Mouse (Mus musculus): ENCODE data around the gene Arid3a. TPM values are rescaled to one million over a fixed set of nuclear protein-coding genes. Genes with fewer than 3 reads are reported as not detected.

The Arid3a gene
- total and polyA plus RNA-seq, 3 experiments, result 48.4 to 114 (median 94.4) TPM

DNA sequence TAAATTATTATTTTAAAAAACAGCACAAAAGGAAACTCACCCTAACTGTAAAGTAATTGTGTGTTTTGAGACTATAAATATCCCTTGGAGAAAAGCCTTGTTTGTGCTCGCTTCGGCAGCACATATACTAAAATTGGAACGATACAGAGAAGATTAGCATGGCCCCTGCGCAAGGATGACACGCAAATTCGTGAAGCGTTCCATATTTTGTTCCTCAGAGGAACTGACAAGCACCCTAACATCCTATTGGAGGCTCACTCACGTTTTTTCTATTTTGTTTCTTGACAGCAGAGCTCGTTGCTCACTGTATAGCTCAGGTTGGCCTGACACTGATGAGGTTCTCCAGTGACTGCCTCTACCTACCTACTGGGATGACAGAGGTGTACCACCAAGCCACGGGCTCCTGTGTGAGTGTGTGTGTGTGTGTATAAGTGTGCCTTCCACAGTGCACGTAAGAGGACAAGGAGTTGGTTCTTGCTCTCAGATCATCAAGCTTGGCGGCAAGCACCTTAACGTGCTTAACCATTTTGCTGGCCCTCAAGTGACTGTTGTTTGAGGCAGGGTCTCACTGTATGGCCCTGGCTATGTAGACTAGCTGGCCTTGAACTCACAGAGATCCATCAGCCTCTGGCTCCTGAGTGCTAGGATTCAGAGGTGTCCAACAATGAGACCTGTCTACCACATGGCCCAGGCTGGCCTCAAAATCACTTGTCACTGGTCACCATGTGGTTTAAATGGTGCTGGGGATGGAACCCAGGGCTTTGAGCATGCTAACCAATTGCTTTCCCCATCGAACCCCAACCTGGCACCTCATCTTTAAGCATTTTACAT, 17.5 kb upstream of the Arid3a start:
- DNase-seq (ENCODE audit: extremely low read depth), result peak; percentile 62
- H3K36me3 ChIP-seq (replicated peaks in 1 of 2; ENCODE audit: control insufficient read depth in 1 of 2, insufficient read depth in 1 of 2, low read length in 1 of 2), result peaks cover 23 to 71% of the 10 kb centered on the region in 2 experiments

DNA sequence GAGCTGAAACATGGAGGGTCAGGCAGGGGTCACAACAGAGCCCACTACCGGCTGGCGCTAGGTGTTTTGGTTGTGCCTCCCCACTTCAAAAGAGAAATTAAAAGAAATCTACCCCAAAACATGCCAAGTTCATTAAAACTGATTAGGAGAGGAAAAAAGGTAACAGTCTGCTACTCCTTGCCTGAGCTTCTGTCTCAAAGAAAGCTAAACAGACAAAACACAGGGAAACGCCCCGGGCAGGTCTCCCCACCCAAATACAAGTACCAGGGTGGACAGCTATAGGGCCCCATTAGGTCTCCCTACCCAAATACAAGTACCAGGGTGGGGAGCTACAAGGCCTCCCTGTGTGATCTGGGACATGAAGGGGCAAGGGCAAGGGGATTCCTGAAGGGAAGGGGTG, 16.3 kb upstream of the Arid3a start, which contains the start of gene Gm26602:
Gm26602 (plus strand) TSS at position 301 of the 400 bp plus-strand sequence.
- Histone ChIP-seq H3K9ac (ENCODE audit: insufficient read depth, low read depth) (no peak within 1 kb of the TSS), H3K36me3 (replicated peaks in 1 of 2; ENCODE audit: control insufficient read depth in 1 of 2, insufficient read depth in 1 of 2, low read length in 1 of 2) (peaks cover 15 to 64% of the 10 kb centered on the region in 2 experiments), H3K9me3 (replicated peaks; ENCODE audit: low read length) (no peaks in the 10 kb centered on the region), H3K4me1 (ENCODE audit: control insufficient read depth in 1 of 2, insufficient read depth in 2 of 2) (peaks cover 11 to 32% of the 10 kb centered on the region in 2 experiments), H3K27ac (ENCODE audit: insufficient read depth, low read depth) (no peak within 1 kb of the TSS), H3K4me3 (replicated peaks in 1 of 3; ENCODE audit: low read depth in 2 of 3, low read length in 2 of 3, poor library complexity in 1 of 3) (no peak within 1 kb of the TSS), H3K27me3 (replicated peaks) (no peaks in the 10 kb centered on the region), H3K79me2 (replicated peaks; ENCODE audit: control insufficient read depth, extremely low read depth, insufficient read depth, poor library complexity, severe bottlenecking) (no peaks in the 10 kb centered on the region), H3K4me2 (ENCODE audit: insufficient read depth, low read depth, poor library complexity, severe bottlenecking) (no peak within 1 kb of the TSS)
- dilution Hi-C loops (cut with MboI; ENCODE audit: extremely low pct_ligation_motif_present, extremely low pct_unique_long_range_greater_than_20kb, low sequenced_read_pairs) (no loop called here), in situ Hi-C loops (cut with MboI; ENCODE audit: low pct_ligation_motif_present, low pct_unique_long_range_greater_than_20kb, low sequenced_read_pairs) (no loop called here)
- no peak for TF ChIP-seq MXI1 (IDR thresholded peaks at IDR 0.05; ENCODE audit: low read depth, low read length)
- no peak for TF ChIP-seq MYC (IDR thresholded peaks at IDR 0.05; ENCODE audit: low read depth, low read length)
- no peak for TF ChIP-seq NRF1 (IDR thresholded peaks at IDR 0.05; ENCODE audit: low read depth, low read length)
- no peak for TF ChIP-seq ZNF384 (IDR thresholded peaks at IDR 0.05; ENCODE audit: low read depth, low read length)
- no peak for DNase-seq (ENCODE audit: extremely low read depth)

More for the DNA sequence above, 17.5 kb upstream of the Arid3a start:
- Histone ChIP-seq H3K9ac (ENCODE audit: insufficient read depth, low read depth) (no peak overlapping the region), H3K79me2 (replicated peaks; ENCODE audit: control insufficient read depth, extremely low read depth, insufficient read depth, poor library complexity, severe bottlenecking) (no peaks in the 10 kb centered on the region), H3K27ac (ENCODE audit: insufficient read depth, low read depth) (peak overlapping the region; percentile 42; the same call in 1 of the 2 replicates), H3K4me3 (replicated peaks in 1 of 3; ENCODE audit: low read depth in 2 of 3, low read length in 2 of 3, poor library complexity in 1 of 3) (peak overlapping the region; percentile 9 to 68 (median 48)), H3K4me2 (ENCODE audit: insufficient read depth, low read depth, poor library complexity, severe bottlenecking) (0 out of 2 replicates have a peak overlapping the region, but pooled peaks have one; percentile 17), H3K9me3 (replicated peaks; ENCODE audit: low read length) (peaks cover 5% of the 10 kb centered on the region), H3K4me1 (ENCODE audit: control insufficient read depth in 1 of 2, insufficient read depth in 2 of 2) (peaks cover 7 to 19% of the 10 kb centered on the region in 2 experiments), H3K27me3 (replicated peaks) (no peaks in the 10 kb centered on the region)
- in situ Hi-C loops (cut with MboI; ENCODE audit: low pct_ligation_motif_present, low pct_unique_long_range_greater_than_20kb, low sequenced_read_pairs) (no loop called here), dilution Hi-C loops (cut with MboI; ENCODE audit: extremely low pct_ligation_motif_present, extremely low pct_unique_long_range_greater_than_20kb, low sequenced_read_pairs) (no loop called here)
- no peak for TF ChIP-seq JUND (conservative IDR thresholded peaks at IDR 0.05; ENCODE audit: low read depth, low read length)
- TF ChIP-seq JUN (IDR thresholded peaks at IDR 0.05; ENCODE audit: insufficient read depth, low read depth, low read length), result no peak; the same call in 1 of the 2 replicates
- no peak for TF ChIP-seq MAZ (IDR thresholded peaks at IDR 0.05; ENCODE audit: low read depth, low read length)
- peak; percentile 50; the same call in 1 of the 2 replicates for TF ChIP-seq BHLHE40 (IDR thresholded peaks at IDR 0.05; ENCODE audit: low read depth, low read length)
- TF ChIP-seq ZKSCAN1 (IDR thresholded peaks at IDR 0.05; ENCODE audit: borderline replicate concordance, low read depth, low read length), result no peak
- no peak for TF ChIP-seq SIN3A (IDR thresholded peaks at IDR 0.05; ENCODE audit: low read length)
- no peak for TF ChIP-seq UBTF (IDR thresholded peaks at IDR 0.05; ENCODE audit: low read depth, low read length)
- no peak for TF ChIP-seq USF2 (conservative IDR thresholded peaks at IDR 0.05; ENCODE audit: low read depth, low read length)
- TF ChIP-seq CTCF (conservative IDR thresholded peaks at IDR 0.05 in 1 of 2, IDR thresholded peaks at IDR 0.05 in 1 of 2; ENCODE audit: low read depth in 2 of 2, low read length in 2 of 2), result no peak
- no peak for TF ChIP-seq HCFC1 (IDR thresholded peaks at IDR 0.05; ENCODE audit: low read depth, low read length)
- TF ChIP-seq MAFK (IDR thresholded peaks at IDR 0.05; ENCODE audit: insufficient replicate concordance, low read length), result peak; percentile 94
- TF ChIP-seq SMC3 (IDR thresholded peaks at IDR 0.05; ENCODE audit: low read depth, low read length), result no peak
- no peak for TF ChIP-seq ZNF384 (IDR thresholded peaks at IDR 0.05; ENCODE audit: low read depth, low read length)
- no peak for TF ChIP-seq MXI1 (IDR thresholded peaks at IDR 0.05; ENCODE audit: low read depth, low read length)
- peak; percentile 68 for TF ChIP-seq NRF1 (IDR thresholded peaks at IDR 0.05; ENCODE audit: low read depth, low read length)
- no peak for TF ChIP-seq TCF12 (IDR thresholded peaks at IDR 0.05; ENCODE audit: low read depth, low read length)
- no peak for TF ChIP-seq MEF2A (IDR thresholded peaks at IDR 0.05; ENCODE audit: borderline replicate concordance, low read depth, low read length)
- TF ChIP-seq POLR2A (IDR thresholded peaks at IDR 0.05; ENCODE audit: low read depth, low read length), result no peak
- no peak for TF ChIP-seq ZC3H11A (IDR thresholded peaks at IDR 0.05; ENCODE audit: low read depth, low read length)
- no peak for TF ChIP-seq POLR2AphosphoS2 (IDR thresholded peaks at IDR 0.05; ENCODE audit: low read depth, low read length)
- no peak for TF ChIP-seq ETS1 (conservative IDR thresholded peaks at IDR 0.05; ENCODE audit: low read depth, low read length)
- peak; percentile 90 for TF ChIP-seq ELF1 (IDR thresholded peaks at IDR 0.05; ENCODE audit: low read depth, low read length)
- no peak for TF ChIP-seq USF1 (IDR thresholded peaks at IDR 0.05; ENCODE audit: low read depth, low read length)
- TF ChIP-seq IRF4 (IDR thresholded peaks at IDR 0.05; ENCODE audit: low read depth, low read length), result no peak
- peak; percentile 99 for TF ChIP-seq TBP (conservative IDR thresholded peaks at IDR 0.05; ENCODE audit: low read depth, low read length)
- no peak for TF ChIP-seq RAD21 (IDR thresholded peaks at IDR 0.05; ENCODE audit: low read depth, low read length)
- TF ChIP-seq MAX (IDR thresholded peaks at IDR 0.05; ENCODE audit: low read length), result no peak
- no peak for TF ChIP-seq CHD1 (IDR thresholded peaks at IDR 0.05; ENCODE audit: low read depth, low read length)
- no peak for TF ChIP-seq RCOR1 (conservative IDR thresholded peaks at IDR 0.05; ENCODE audit: low read depth, low read length)
- no peak for TF ChIP-seq MYC (IDR thresholded peaks at IDR 0.05; ENCODE audit: low read depth, low read length)
